Mouse (Mus musculus): ENCODE measurements around the gene Nell2. TPM values are rescaled to one million over a fixed set of nuclear protein-coding genes. Genes with fewer than 3 reads are reported as not detected.

The Nell2 gene
- polyA plus RNA-seq (2014; fragmentation: Illumina TruSeq; extraction: RNeasy Lipid Tissue Mini Kit (QIAGEN cat#74804); ENCODE audit: low read depth, low replicate concordance): 0.23 TPM

DNA sequence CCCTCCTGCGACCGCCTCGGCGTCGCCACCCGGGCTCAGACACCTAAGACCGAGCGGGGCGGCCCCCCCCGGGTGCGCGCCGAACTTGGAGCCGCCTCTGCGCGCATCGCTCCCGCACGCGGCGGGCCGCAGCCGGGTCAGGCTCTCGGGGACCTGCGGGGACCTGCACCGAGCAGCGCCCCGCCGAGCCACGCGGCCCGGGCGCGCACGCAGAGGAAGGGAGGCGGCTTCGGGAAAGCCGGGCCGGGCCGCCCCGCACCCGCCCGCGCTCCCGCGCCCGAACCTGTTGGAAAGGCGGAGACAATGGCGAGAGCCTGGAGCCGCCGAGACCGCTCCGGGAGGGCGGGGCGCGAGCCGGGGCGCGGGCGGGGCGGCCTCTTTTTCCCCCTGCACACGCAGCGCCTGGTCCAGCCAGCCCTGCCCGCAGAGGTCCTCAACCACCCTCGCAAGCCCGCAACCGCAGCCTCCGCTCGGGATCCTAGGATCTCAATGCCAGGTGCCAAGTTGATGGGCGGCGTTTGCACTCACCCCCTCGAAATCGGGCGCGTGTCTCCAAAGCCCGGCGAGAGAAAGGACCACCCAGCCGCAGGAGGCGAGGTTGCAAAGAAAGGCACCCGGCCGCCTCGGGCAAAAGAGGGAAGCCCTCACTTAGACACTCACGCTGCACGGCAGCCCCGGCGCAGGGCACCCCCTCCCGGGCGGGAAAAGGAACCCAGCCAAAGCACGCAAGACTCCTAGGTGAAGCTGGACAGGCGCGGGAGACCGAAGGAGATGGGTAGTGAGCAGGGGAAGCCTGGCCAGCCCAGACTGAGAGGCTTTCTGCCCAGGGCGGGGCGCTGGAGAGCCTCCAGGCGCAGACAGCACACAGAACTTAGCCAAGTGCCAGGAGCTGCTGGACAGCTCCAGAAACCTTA is at the start of gene Nell2:
TSS of gene Nell2 (minus strand) at position 612 of the 914 bp plus-strand sequence.

Other genes with a start within 250 kb of the Nell2 start
- 1.2 TPM for gene Dbx2, start 127.4 kb upstream of the Nell2 start, polyA plus RNA-seq (2014; fragmentation: Illumina TruSeq; extraction: RNeasy Lipid Tissue Mini Kit (QIAGEN cat#74804); ENCODE audit: low read depth, low replicate concordance)